8 mouse cellular contexts compared by ENCODE assay signal in the genomic region with DNA sequence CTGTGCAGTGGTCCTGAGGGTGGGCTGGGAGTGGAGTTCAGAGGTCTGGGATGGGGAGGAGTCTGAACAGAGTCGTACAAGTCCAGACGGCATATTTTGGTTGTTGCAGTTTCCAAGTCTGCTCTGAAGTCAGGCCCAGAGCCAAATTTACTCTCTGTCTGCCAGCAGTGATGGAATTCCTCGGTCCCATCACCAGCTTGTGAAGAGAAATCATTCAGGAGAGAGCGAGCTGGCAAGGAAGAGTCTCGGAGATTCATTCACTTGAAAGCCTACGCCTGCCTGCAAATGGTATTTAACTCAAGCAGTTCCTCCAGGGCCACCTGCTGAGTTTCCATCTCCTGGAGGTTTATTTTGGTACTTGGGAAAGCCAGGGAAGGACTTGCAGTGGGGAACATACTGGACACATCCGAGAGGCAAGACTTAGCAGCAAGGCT. TPM values are rescaled to one million over a fixed set of nuclear protein-coding genes. Genes with fewer than 3 reads are reported as not detected.
A peak's percentile ranks its signal among the peaks of the same experiment; 100 is the strongest.
DNase-seq lines count a peak whose midpoint lies in the region; ATAC-seq lines count a peak whose summit lies in the region.
"Had no signal": no experiment of that assay in that cellular context is flagged by ENCODE, and none has a peak within 500 bp of the region (broad histone marks: within the 10 kb centered on the region; RNA-seq: fewer than 3 reads in every experiment).

No protein-coding gene starts in this region.

- H3K27ac ChIP-seq in lung, embryonic 15.5 days = 0 out of 2 replicates have a peak overlapping the region, but pooled peaks have one; percentile 41
- H3K27ac ChIP-seq in heart, embryonic 11.5 days (ENCODE audit: low read depth, low read length) = 0 out of 2 replicates have a peak overlapping the region, but pooled peaks have one; percentile 25
- peak overlapping the region; percentile 36; the same call in 1 of the 2 replicates for H3K27ac ChIP-seq in limb, embryonic 12.5 days
- no peak overlapping the region for H3K27ac ChIP-seq in midbrain, embryonic 13.5 days
- H3K27ac ChIP-seq: kidney, postnatal 0 days had no signal

- no peak overlapping the region for H3K4me3 ChIP-seq in lung, embryonic 15.5 days
- H3K4me3 ChIP-seq in heart, embryonic 11.5 days (ENCODE audit: low read depth, low read length) = no peak overlapping the region
- no peak overlapping the region for H3K4me3 ChIP-seq in limb, embryonic 12.5 days (replicated peaks)
- no peak overlapping the region for H3K4me3 ChIP-seq in midbrain, embryonic 13.5 days (replicated peaks)

- 36% methylated on average over 7 of the region's 7 CpGs for WGBS in lung, embryonic 15.5 days
- 40% methylated on average over 7 of the region's 7 CpGs for WGBS in heart, embryonic 11.5 days (ENCODE audit: insufficient replicate concordance)
- WGBS in limb, embryonic 12.5 days = 28% methylated on average over 7 of the region's 7 CpGs
- WGBS in midbrain, embryonic 13.5 days = 66% methylated on average over 7 of the region's 7 CpGs

- H3K9ac ChIP-seq in lung, embryonic 15.5 days = no peak overlapping the region
- no peak overlapping the region for H3K9ac ChIP-seq in heart, embryonic 11.5 days (ENCODE audit: low read depth, low read length)
- no peak overlapping the region for H3K9ac ChIP-seq in limb, embryonic 12.5 days (replicated peaks)
- H3K9ac ChIP-seq in midbrain, embryonic 13.5 days (replicated peaks) = no peak overlapping the region

- peak; percentile 52; the same call in 1 of the 2 replicates for ATAC-seq in lung, embryonic 15.5 days (ENCODE audit: borderline replicate concordance, extremely low read depth, low FRiP score, low TSS enrichment)
- ATAC-seq in heart, embryonic 11.5 days (replicated peaks; ENCODE audit: insufficient number of reproducible peaks, low FRiP score, low TSS enrichment) = no peak
- no peak for ATAC-seq in limb, embryonic 12.5 days (ENCODE audit: insufficient number of reproducible peaks, insufficient read depth, low FRiP score, low TSS enrichment, low read depth)
- ATAC-seq in midbrain, embryonic 13.5 days = no peak

- 0 out of 2 replicates have a peak, but pooled peaks cover 4% of the 10 kb centered on the region for H3K36me3 ChIP-seq in lung, embryonic 15.5 days
- H3K36me3 ChIP-seq in heart, embryonic 11.5 days (ENCODE audit: control insufficient read depth, insufficient read depth, low read length) = no peaks in the 10 kb centered on the region
- peaks cover 16% of the 10 kb centered on the region for H3K36me3 ChIP-seq in limb, embryonic 12.5 days
- no peaks in the 10 kb centered on the region for H3K36me3 ChIP-seq in midbrain, embryonic 13.5 days

- no peaks in the 10 kb centered on the region for H3K27me3 ChIP-seq in lung, embryonic 15.5 days
- H3K27me3 ChIP-seq in heart, embryonic 11.5 days (ENCODE audit: control insufficient read depth, insufficient read depth, low read length) = no peaks in the 10 kb centered on the region
- H3K27me3 ChIP-seq in limb, embryonic 12.5 days = no peaks in the 10 kb centered on the region
- H3K27me3 ChIP-seq in midbrain, embryonic 13.5 days = no peaks in the 10 kb centered on the region

- DNase-seq in lung, postnatal 25 days (ENCODE audit: low spot score) = no peak
- peak; percentile 50 to 64 for DNase-seq in cerebellum, postnatal 36 days
- DNase-seq in ovary, adult 18-20 months (ENCODE audit: low spot score) = no peak

- H3K4me1 ChIP-seq in lung, embryonic 15.5 days = peaks cover 19% of the 10 kb centered on the region; the same call in 1 of the 2 replicates
- H3K4me1 ChIP-seq in heart, embryonic 11.5 days (ENCODE audit: control insufficient read depth, insufficient read depth, low read length) = peaks cover 11% of the 10 kb centered on the region
- H3K4me1 ChIP-seq in limb, embryonic 12.5 days (replicated peaks) = peaks cover 29% of the 10 kb centered on the region
- H3K4me1 ChIP-seq in midbrain, embryonic 13.5 days (replicated peaks) = peaks cover 14% of the 10 kb centered on the region

- H3K9me3 ChIP-seq in lung, embryonic 15.5 days = no peaks in the 10 kb centered on the region; the same call in 1 of the 2 replicates
- peaks cover 5% of the 10 kb centered on the region for H3K9me3 ChIP-seq in heart, embryonic 11.5 days (replicated peaks; ENCODE audit: control insufficient read depth, low read length)
- peaks cover 11% of the 10 kb centered on the region for H3K9me3 ChIP-seq in limb, embryonic 12.5 days
- 0 out of 2 replicates have a peak, but pooled peaks cover 4% of the 10 kb centered on the region for H3K9me3 ChIP-seq in midbrain, embryonic 13.5 days

- H3K4me2 ChIP-seq in lung, embryonic 15.5 days = 0 out of 2 replicates have a peak overlapping the region, but pooled peaks have one; percentile 10
- H3K4me2 ChIP-seq in heart, embryonic 11.5 days = no peak overlapping the region
- peak overlapping the region; percentile 28; the same call in 1 of the 2 replicates for H3K4me2 ChIP-seq in limb, embryonic 12.5 days
- no peak overlapping the region for H3K4me2 ChIP-seq in midbrain, embryonic 13.5 days (replicated peaks)

RNA-seq across cellular contexts. Expression of gene Sema5a, which starts 13.3 kb away (rescaled TPM):
- 12.1 and 13.4 TPM in 2 replicates for polyA plus RNA-seq in lung, embryonic 15.5 days (2015; fragmentation: Nextera tagmentation; extraction: Ambion mirVana)
- polyA plus RNA-seq in heart, embryonic 11.5 days (2014; fragmentation: Nextera tagmentation; extraction: Ambion mirVana) = 2.9 and 3.8 TPM in 2 replicates
- 21.6 and 29.4 TPM in 2 replicates for polyA plus RNA-seq in limb, embryonic 12.5 days (2016; fragmentation: Nextera tagmentation; extraction: Ambion mirVana)
- 5.4 and 8.9 TPM in 2 replicates for polyA plus RNA-seq in midbrain, embryonic 13.5 days (2015; fragmentation: Nextera tagmentation; extraction: Ambion mirVana)

Comparison
In these comparisons a context has a peak if more than half of its experiments do, and no peak if none do; other contexts are left out.
1. H3K4me2 ChIP-seq: peak in lung, embryonic 15.5 days (single experiment) and limb, embryonic 12.5 days (single experiment); none in heart, embryonic 11.5 days (single experiment) and midbrain, embryonic 13.5 days (single experiment).
2. DNase-seq: peak in cerebellum, postnatal 36 days (2 of 2); none in lung, postnatal 25 days (single experiment) and ovary, adult 18-20 months (single experiment).